Mouse (Mus musculus) testis, adult 2 months (tissue): ENCODE results near the gene Galk1.

ENCODE experiments used
- CTCF ChIP-seq: fragments of 200-500 bp; IDR thresholded peaks from 2 replicates; pipeline ENCODE4 v1.5.1; 2012; ENCODE audit warnings: low read depth, mild to moderate bottlenecking, inconsistent platforms, low read length, moderate library complexity; ENCODE audit not compliant: control insufficient read depth, insufficient read depth, insufficient replicate concordance
- POLR2A ChIP-seq: fragments of 200-500 bp; IDR thresholded peaks from 2 replicates; pipeline ENCODE4 v1.6.1; 2012; ENCODE audit warnings: low read depth, mild to moderate bottlenecking, inconsistent platforms, low read length, moderate library complexity; ENCODE audit not compliant: control insufficient read depth

DNA sequence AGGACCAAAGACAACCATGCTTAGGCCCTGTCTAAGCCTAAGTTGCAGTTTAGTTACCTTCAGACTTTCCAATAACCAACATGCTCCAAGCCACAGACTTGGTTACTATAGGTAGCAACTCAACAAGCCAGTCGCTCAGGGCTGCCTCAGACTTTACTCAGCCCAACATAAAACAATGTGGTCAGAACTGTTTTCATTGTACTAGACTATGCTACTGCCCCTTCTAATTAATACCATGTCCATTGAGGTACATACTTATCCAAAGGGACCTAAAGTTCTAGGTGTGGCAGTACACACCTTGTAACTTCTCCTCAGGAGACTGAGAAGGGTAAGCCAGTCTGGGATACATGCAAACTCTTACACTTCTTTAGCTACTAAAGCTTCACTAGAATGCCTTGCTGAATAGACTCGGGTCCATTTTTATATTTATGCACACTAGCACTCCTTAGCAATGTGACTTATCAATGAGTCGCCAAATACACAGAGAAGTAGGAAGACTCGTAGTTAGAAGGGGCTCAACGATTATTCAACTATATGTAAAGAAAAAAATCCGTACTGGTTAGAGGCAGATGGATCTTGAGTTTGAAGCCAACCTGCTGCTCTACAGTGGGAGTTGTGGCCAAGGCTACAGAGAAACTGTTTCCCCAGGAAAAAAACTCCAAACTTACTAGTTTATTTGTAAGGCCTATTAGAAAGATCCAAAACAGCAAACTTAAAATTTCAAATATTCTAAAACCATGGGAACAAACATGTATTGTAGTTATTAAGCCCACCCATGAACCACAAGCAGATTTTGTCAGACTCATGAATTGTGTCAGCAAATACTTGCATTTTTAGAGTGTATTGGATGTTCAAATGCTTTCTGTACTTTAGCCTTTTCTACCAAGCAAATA lies 9.1 kb upstream of the Galk1 start:
- TF ChIP-seq CTCF, result no peak
- no peak for TF ChIP-seq POLR2A
